ENCODE assay signal across 19 mouse cellular contexts in the genomic region with DNA sequence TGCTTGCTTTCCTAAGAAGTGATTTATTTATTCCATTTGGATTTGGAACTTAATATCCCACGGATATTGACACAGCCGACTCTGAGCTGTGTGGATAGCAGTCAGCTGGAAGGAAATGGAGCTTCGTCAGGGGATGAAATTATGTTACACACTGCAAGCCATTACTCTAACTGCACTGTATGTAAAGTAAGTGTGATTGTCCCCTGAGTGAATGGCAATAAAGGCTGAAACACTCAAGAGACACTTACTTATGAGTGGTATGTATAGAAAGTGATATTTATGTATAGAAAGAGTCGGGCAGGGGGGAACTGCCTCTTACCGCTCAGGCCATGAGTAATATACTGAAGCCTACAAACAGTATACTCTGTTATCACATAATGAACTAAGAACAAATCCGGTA.
DNase-seq lines count a peak whose midpoint lies in the region; ATAC-seq and TF ChIP-seq lines count a peak whose summit lies in the region.
"Had no signal": no experiment of that assay in that cellular context is flagged by ENCODE, and none has a peak within 500 bp of the region (broad histone marks: within the 10 kb centered on the region; RNA-seq: fewer than 3 reads in every experiment).

No protein-coding gene starts in this region.

- H3K4me2 ChIP-seq in kidney, postnatal 0 days (ENCODE audit: low read length) = no peak overlapping the region
- no peak overlapping the region for H3K4me2 ChIP-seq in lung, embryonic 14.5 days

- H3K9me3 ChIP-seq in kidney, postnatal 0 days (replicated peaks; ENCODE audit: low read length) = no peaks in the 10 kb centered on the region
- no peaks in the 10 kb centered on the region for H3K9me3 ChIP-seq in lung, embryonic 14.5 days (ENCODE audit: low read depth, low read length)

- H3K9ac ChIP-seq in kidney, postnatal 0 days (ENCODE audit: low read depth, low read length) = no peak overlapping the region
- no peak overlapping the region for H3K9ac ChIP-seq in lung, embryonic 14.5 days

- H3K27ac ChIP-seq in kidney, postnatal 0 days = no peak overlapping the region
- no peak overlapping the region for H3K27ac ChIP-seq in lung, embryonic 14.5 days (ENCODE audit: low read depth)

- no peaks in the 10 kb centered on the region for H3K36me3 ChIP-seq in kidney, postnatal 0 days (ENCODE audit: insufficient read depth, low read length)
- H3K36me3 ChIP-seq in lung, embryonic 14.5 days (ENCODE audit: insufficient read depth) = no peaks in the 10 kb centered on the region
- H3K36me3 ChIP-seq: G1E had no signal

- H3K4me3 ChIP-seq in kidney, postnatal 0 days (replicated peaks; ENCODE audit: low read depth, low read length) = no peak overlapping the region
- H3K4me3 ChIP-seq in lung, embryonic 14.5 days (ENCODE audit: low read depth, low read length) = no peak overlapping the region

- no peaks in the 10 kb centered on the region for H3K27me3 ChIP-seq in kidney, postnatal 0 days (ENCODE audit: insufficient read depth, low read length)
- H3K27me3 ChIP-seq in lung, embryonic 14.5 days (ENCODE audit: insufficient read depth, low read length) = no peaks in the 10 kb centered on the region
- H3K27me3 ChIP-seq: CH12.LX had no signal

- peak; percentile 2 for DNase-seq in kidney, postnatal 0 days (ENCODE audit: low spot score)
- DNase-seq in kidney, postnatal 10 days = no peak
- DNase-seq in lung, embryonic 14.5 days = peak; percentile 63
- no peak for DNase-seq in lung, postnatal 4 days
- DNase-seq: adrenal gland, adult 2 months; adrenal gland, adult 8-10 months; adrenal gland, postnatal 10 days; adrenal gland, postnatal 14 days; adrenal gland, postnatal 25 days; adrenal gland, postnatal 36 days; B cell, adult 2 months; cerebellum, adult 11 months; cerebellum, adult 11-12 months; cerebellum, adult 18-20 months had no signal

- ATAC-seq in kidney, postnatal 0 days (replicated peaks; ENCODE audit: low FRiP score, low read depth) = no peak
- peak; percentile 74; the same call in 1 of the 2 replicates for ATAC-seq in lung, embryonic 14.5 days (ENCODE audit: insufficient read depth)
- ATAC-seq: activated CD4-positive, CD25-positive, alpha-beta regulatory T cell, adult 4 months; CD4-positive, CD25-positive, alpha-beta regulatory T cell, adult 4 months; Patski had no signal

- no peaks in the 10 kb centered on the region for H3K4me1 ChIP-seq in kidney, postnatal 0 days (replicated peaks; ENCODE audit: insufficient read depth, low read length)
- peaks cover 4% of the 10 kb centered on the region; the same call in 1 of the 2 replicates for H3K4me1 ChIP-seq in lung, embryonic 14.5 days (ENCODE audit: insufficient read depth)

- no peak for TF ChIP-seq CTCF in kidney, postnatal 0 days (IDR thresholded peaks at IDR 0.05; ENCODE audit: low read depth)
- TF ChIP-seq CTCF in lung, embryonic 14.5 days (IDR thresholded peaks at IDR 0.05; ENCODE audit: low read depth) = no peak

- 53% methylated on average over 6 of the region's 6 CpGs for WGBS in kidney, postnatal 0 days
- WGBS in lung, embryonic 14.5 days = 39% methylated on average over 6 of the region's 6 CpGs

Comparison
In these comparisons a context has a peak if more than half of its experiments do, and no peak if none do; other contexts are left out.
1. DNase-seq: peak in kidney, postnatal 0 days (single experiment) and lung, embryonic 14.5 days (single experiment); none in kidney, postnatal 10 days (single experiment) and lung, postnatal 4 days (0 of 2).